Mouse (Mus musculus) E14TG2a.4 (cell line): ENCODE measurements around the gene Lpin1.

Experiments used
- CTCF ChIP-seq: conservative IDR thresholded peaks from 2 replicates; pipeline ENCODE4 v1.5.1; 2014; ENCODE audit warnings: low read length
- NANOG ChIP-seq: IDR thresholded peaks from 2 replicates; pipeline ENCODE4 v1.6.1; 2014; ENCODE audit warnings: borderline replicate concordance, low read length, mixed read lengths
- POU5F1 ChIP-seq: IDR thresholded peaks from 2 replicates; pipeline ENCODE4 v1.6.1; 2014; ENCODE audit warnings: low read length, borderline replicate concordance

DNA sequence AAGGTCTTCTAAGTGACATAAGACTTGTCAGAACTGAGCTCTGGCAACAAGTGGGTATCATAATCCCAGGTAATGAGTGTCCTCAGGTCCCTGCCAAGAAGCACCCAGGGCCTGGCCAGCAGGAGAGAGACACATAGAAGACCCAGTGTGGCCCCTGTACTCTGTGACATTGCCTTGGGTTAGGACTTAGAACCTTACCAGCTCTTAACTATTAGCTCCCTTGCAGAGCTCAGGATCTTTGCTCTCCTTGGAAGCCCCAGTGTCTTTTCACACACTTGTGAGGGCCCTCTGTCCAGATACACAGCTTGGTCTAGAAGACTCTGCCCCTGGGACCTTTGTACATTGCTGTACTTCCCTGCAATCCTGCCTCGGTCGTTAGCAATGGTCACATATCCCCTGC is 23.7 kb downstream of the Lpin1 start:
- TF ChIP-seq CTCF (no peak), NANOG (no peak), POU5F1 (no peak)
